Mouse (Mus musculus): ENCODE results near the gene Bach1.

GRCm38 (mm10) chr16:87752482-87752881 is 53.7 kb downstream of the Bach1 start:
- TF ChIP-seq CTCF (IDR thresholded peaks at IDR 0.05; ENCODE audit: low read depth, low read length) (no peak), POLR2A (IDR thresholded peaks at IDR 0.05; ENCODE audit: extremely low read depth, insufficient read depth, low read length) (no peak)
